Mouse (Mus musculus): Measurements from ENCODE around the gene Gsx2. TPM values are rescaled to one million over a fixed set of nuclear protein-coding genes. Genes with fewer than 3 reads are reported as not detected.

Gene Gsx2
- polyA plus RNA-seq, 1 experiment, result not detected

GRCm38 (mm10) chr5:75063177-75063576, 12.2 kb upstream of the Gsx2 start:
- Histone ChIP-seq H3K4me3 (replicated peaks) (no peak overlapping the region), H3K9me3 (ENCODE audit: control insufficient read depth, low read length) (no peaks in the 10 kb centered on the region), H3K27me3 (ENCODE audit: control insufficient read depth) (peaks cover 24% of the 10 kb centered on the region), H3K4me1 (ENCODE audit: control insufficient read depth) (peaks cover 2% of the 10 kb centered on the region; the same call in 1 of the 2 replicates), H3K36me3 (ENCODE audit: control insufficient read depth) (no peaks in the 10 kb centered on the region)
- TF ChIP-seq TAL1 (IDR thresholded peaks at IDR 0.05; ENCODE audit: low read length) (no peak), GATA1 (IDR thresholded peaks at IDR 0.05; ENCODE audit: low read length) (no peak)

GRCm38 (mm10) chr5:75066715-75067114, 8.7 kb upstream of the Gsx2 start:
- H3K27me3 ChIP-seq (ENCODE audit: control insufficient read depth), result peaks cover 59% of the 10 kb centered on the region
- H3K9me3 ChIP-seq (ENCODE audit: control insufficient read depth, low read length), result no peaks in the 10 kb centered on the region
- H3K36me3 ChIP-seq (ENCODE audit: control insufficient read depth), result no peaks in the 10 kb centered on the region
- TF ChIP-seq GATA1 (IDR thresholded peaks at IDR 0.05; ENCODE audit: low read length) (no peak), TAL1 (IDR thresholded peaks at IDR 0.05; ENCODE audit: low read length) (no peak)
- H3K4me3 ChIP-seq (replicated peaks), result no peak overlapping the region
- H3K4me1 ChIP-seq (ENCODE audit: control insufficient read depth), result peaks cover 2% of the 10 kb centered on the region; the same call in 1 of the 2 replicates

DNA sequence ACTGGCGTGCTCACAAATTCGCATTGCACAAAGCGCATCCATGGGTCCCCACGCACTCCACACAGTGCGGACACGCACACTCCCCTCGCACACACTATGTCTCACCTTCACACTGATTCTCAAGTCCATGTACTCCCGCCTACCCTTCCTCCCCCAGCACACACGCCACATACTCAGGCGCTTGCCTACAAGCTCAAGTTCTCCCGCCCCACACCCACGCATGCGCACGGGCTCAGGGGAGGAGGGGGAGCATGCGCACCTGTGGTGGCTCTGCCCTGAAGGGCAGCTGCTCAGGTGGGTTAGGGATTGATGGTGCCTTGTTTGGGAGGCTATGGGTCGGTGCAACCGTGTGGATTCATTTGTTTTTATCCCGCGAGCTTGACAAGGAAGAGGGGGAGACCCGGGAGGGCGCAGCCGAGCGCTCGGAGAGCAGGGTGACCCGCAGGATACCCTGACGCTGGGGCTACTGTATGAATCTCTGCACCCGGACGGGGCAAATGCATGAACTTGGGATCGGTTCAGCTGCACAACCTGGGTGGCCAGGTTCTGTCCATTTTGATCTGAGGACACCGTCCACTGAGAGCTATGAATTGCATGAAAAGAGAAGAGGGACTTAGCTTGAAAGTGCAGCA, 8.2 kb upstream of the Gsx2 start:
- H3K36me3 ChIP-seq (ENCODE audit: control insufficient read depth), result no peaks in the 10 kb centered on the region
- H3K4me3 ChIP-seq (replicated peaks), result peak overlapping the region; percentile 39
- peaks cover 64% of the 10 kb centered on the region for H3K27me3 ChIP-seq (ENCODE audit: control insufficient read depth)
- H3K9me3 ChIP-seq (ENCODE audit: control insufficient read depth, low read length), result no peaks in the 10 kb centered on the region
- no peak for TF ChIP-seq GATA1 (IDR thresholded peaks at IDR 0.05; ENCODE audit: low read length)
- TF ChIP-seq TAL1 (IDR thresholded peaks at IDR 0.05; ENCODE audit: low read length), result no peak
- H3K4me1 ChIP-seq (ENCODE audit: control insufficient read depth), result peaks cover 2% of the 10 kb centered on the region; the same call in 1 of the 2 replicates

GRCm38 (mm10) chr5:75070132-75070531, 5.3 kb upstream of the Gsx2 start:
- H3K27me3 ChIP-seq (ENCODE audit: control insufficient read depth), result peaks cover 91% of the 10 kb centered on the region

GRCm38 (mm10) chr5:75070656-75071375, 4.6 kb upstream of the Gsx2 start:
- no peaks in the 10 kb centered on the region for H3K36me3 ChIP-seq (ENCODE audit: control insufficient read depth)
- H3K27me3 ChIP-seq (ENCODE audit: control insufficient read depth), result peaks cover 97% of the 10 kb centered on the region
- H3K9me3 ChIP-seq (ENCODE audit: control insufficient read depth, low read length), result no peaks in the 10 kb centered on the region; the same call in 1 of the 2 replicates
- H3K4me1 ChIP-seq (ENCODE audit: control insufficient read depth), result peaks cover 2% of the 10 kb centered on the region; the same call in 1 of the 2 replicates
- no peak overlapping the region for H3K4me3 ChIP-seq (replicated peaks)
- TF ChIP-seq GATA1 (IDR thresholded peaks at IDR 0.05; ENCODE audit: low read length), result no peak
- no peak for TF ChIP-seq TAL1 (IDR thresholded peaks at IDR 0.05; ENCODE audit: low read length)

More at GRCm38 (mm10) chr5:75070132-75070531, 5.3 kb upstream of the Gsx2 start:
- Histone ChIP-seq H3K4me1 (ENCODE audit: control insufficient read depth) (peaks cover 2% of the 10 kb centered on the region; the same call in 1 of the 2 replicates), H3K4me3 (replicated peaks) (no peak overlapping the region), H3K9me3 (ENCODE audit: control insufficient read depth, low read length) (no peaks in the 10 kb centered on the region; the same call in 1 of the 2 replicates), H3K36me3 (ENCODE audit: control insufficient read depth) (no peaks in the 10 kb centered on the region)
- no peak for TF ChIP-seq GATA1 (IDR thresholded peaks at IDR 0.05; ENCODE audit: low read length)
- TF ChIP-seq TAL1 (IDR thresholded peaks at IDR 0.05; ENCODE audit: low read length), result no peak

- Histone ChIP-seq H3K4me1 (ENCODE audit: control insufficient read depth) (peaks cover 2% of the 10 kb centered on the region; the same call in 1 of the 2 replicates), H3K9me3 (ENCODE audit: control insufficient read depth, low read length) (peaks cover under 1% of the 10 kb centered on the region; the same call in 1 of the 2 replicates), H3K27me3 (ENCODE audit: control insufficient read depth) (peaks cover 99% of the 10 kb centered on the region), H3K36me3 (ENCODE audit: control insufficient read depth) (no peaks in the 10 kb centered on the region), H3K4me3 (replicated peaks) (no peak overlapping the region)
- TF ChIP-seq TAL1 (IDR thresholded peaks at IDR 0.05; ENCODE audit: low read length), result no peak
- TF ChIP-seq GATA1 (IDR thresholded peaks at IDR 0.05; ENCODE audit: low read length), result no peak
These were observed 3.5 kb upstream of the Gsx2 start for GRCm38 (mm10) chr5:75071951-75072350.

DNA sequence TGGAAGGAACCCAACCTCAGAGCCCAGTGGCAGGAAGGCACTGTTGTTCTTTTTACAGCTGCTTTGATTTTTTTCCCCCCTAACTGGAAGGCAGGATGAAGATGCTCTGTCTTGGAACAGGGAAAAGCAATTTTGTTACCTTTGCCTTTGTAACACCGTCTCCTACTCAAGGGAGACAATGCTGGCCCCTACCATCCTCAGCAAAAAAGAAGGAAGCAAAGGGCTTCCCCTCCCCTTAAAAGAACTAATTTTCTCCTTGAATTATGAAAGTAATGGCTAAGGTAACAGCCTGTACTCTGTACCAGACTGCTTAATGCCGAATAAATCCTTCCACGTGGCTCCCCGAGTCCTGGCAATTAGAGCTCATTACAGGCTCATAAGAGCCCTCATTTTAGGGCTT, 2.9 kb upstream of the Gsx2 start:
- TF ChIP-seq TAL1 (IDR thresholded peaks at IDR 0.05; ENCODE audit: low read length) (no peak), GATA1 (IDR thresholded peaks at IDR 0.05; ENCODE audit: low read length) (no peak)
- Histone ChIP-seq H3K9me3 (ENCODE audit: control insufficient read depth, low read length) (peaks cover 2% of the 10 kb centered on the region; the same call in 1 of the 2 replicates), H3K4me1 (ENCODE audit: control insufficient read depth) (no peaks in the 10 kb centered on the region), H3K27me3 (ENCODE audit: control insufficient read depth) (peaks cover 99% of the 10 kb centered on the region), H3K36me3 (ENCODE audit: control insufficient read depth) (no peaks in the 10 kb centered on the region), H3K4me3 (replicated peaks) (no peak overlapping the region)

DNA sequence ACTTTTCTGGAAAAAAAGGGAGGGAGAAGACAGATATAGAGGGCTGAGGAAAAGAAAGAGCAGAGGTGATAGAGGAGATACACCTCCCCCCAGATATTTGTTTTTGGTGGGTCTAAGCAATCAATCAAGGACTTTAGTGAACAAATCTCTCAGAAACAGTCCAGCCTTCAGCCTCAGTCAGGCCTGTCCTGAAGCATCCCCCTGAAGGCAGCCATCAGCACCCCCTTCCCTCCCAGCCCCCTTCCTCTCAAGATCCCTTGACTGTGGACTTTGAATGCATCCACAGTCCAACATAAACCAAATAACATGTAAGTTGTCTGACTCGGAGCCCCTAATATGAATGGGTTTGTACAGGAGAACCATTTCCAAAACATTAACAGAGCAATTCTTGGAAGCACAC, 2.2 kb upstream of the Gsx2 start:
- H3K4me3 ChIP-seq (replicated peaks), result no peak overlapping the region
- H3K9me3 ChIP-seq (ENCODE audit: control insufficient read depth, low read length), result peaks cover 2% of the 10 kb centered on the region; the same call in 1 of the 2 replicates
- peaks cover 99% of the 10 kb centered on the region for H3K27me3 ChIP-seq (ENCODE audit: control insufficient read depth)
- no peaks in the 10 kb centered on the region for H3K36me3 ChIP-seq (ENCODE audit: control insufficient read depth)
- H3K4me1 ChIP-seq (ENCODE audit: control insufficient read depth), result no peaks in the 10 kb centered on the region
- no peak for TF ChIP-seq GATA1 (IDR thresholded peaks at IDR 0.05; ENCODE audit: low read length)
- TF ChIP-seq TAL1 (IDR thresholded peaks at IDR 0.05; ENCODE audit: low read length), result no peak

GRCm38 (mm10) chr5:75073684-75074083, 1.7 kb upstream of the Gsx2 start:
- Histone ChIP-seq H3K9me3 (ENCODE audit: control insufficient read depth, low read length) (peaks cover 2% of the 10 kb centered on the region; the same call in 1 of the 2 replicates), H3K4me3 (replicated peaks) (no peak overlapping the region), H3K36me3 (ENCODE audit: control insufficient read depth) (no peaks in the 10 kb centered on the region), H3K4me1 (ENCODE audit: control insufficient read depth) (no peaks in the 10 kb centered on the region), H3K27me3 (ENCODE audit: control insufficient read depth) (peaks cover 99% of the 10 kb centered on the region)
- TF ChIP-seq TAL1 (IDR thresholded peaks at IDR 0.05; ENCODE audit: low read length) (no peak), GATA1 (IDR thresholded peaks at IDR 0.05; ENCODE audit: low read length) (no peak)

All from erythroblast, embryonic 14.5 days (primary cell).